Mouse (Mus musculus) heart, embryonic 16.5 days (tissue): ENCODE data around the gene Saa2. TPM values are rescaled to one million over a fixed set of nuclear protein-coding genes. Genes with fewer than 3 reads are reported as not detected.
"Not testable (repeated sequence)": the region's sequence is repeated elsewhere in the genome, so short reads cannot be mapped to it uniquely, and the experiment has no call there.

Source experiments
- ATAC-seq: fragments of 200-750 bp; cut with Nextera tagmentation; replicated peaks from 2 replicates; pipeline ENCODE4 v1.8.0; 2017; ENCODE audit warnings: moderate number of reproducible peaks; ENCODE audit not compliant: insufficient read depth, low FRiP score; ENCODE audit errors: extremely low read depth
- H3K27ac ChIP-seq: fragments of 300-500 bp; sonication (generic); 2 replicates; pipeline ENCODE4 v1.5.1; 2014; ENCODE audit warnings: mild to moderate bottlenecking, low read length, control low read depth, moderate library complexity
- H3K27me3 ChIP-seq: fragments of 300-500 bp; sonication (generic); 2 replicates; pipeline ENCODE4 v1.6.1; 2014; ENCODE audit warnings: low read length, mixed read lengths; ENCODE audit not compliant: control insufficient read depth, insufficient read depth
- H3K36me3 ChIP-seq: fragments of 300-500 bp; sonication (generic); 2 replicates; pipeline ENCODE4 v1.6.1; 2014; ENCODE audit not compliant: control insufficient read depth, insufficient read depth
- H3K4me1 ChIP-seq: fragments of 300-500 bp; sonication (generic); 2 replicates; pipeline ENCODE4 v1.6.1; 2014; ENCODE audit warnings: low read length, mixed read lengths; ENCODE audit not compliant: control insufficient read depth, insufficient read depth
- H3K4me2 ChIP-seq: fragments of 300-500 bp; sonication (generic); 2 replicates; pipeline ENCODE4 v1.6.1; 2014; ENCODE audit warnings: low read depth, mild to moderate bottlenecking, control low read depth, low read length
- H3K4me3 ChIP-seq: fragments of 300-500 bp; sonication (generic); 2 replicates; pipeline ENCODE4 v1.5.1; 2014; ENCODE audit warnings: mild to moderate bottlenecking, control low read depth, low read length
- H3K9ac ChIP-seq: fragments of 300-500 bp; sonication (generic); 2 replicates; pipeline ENCODE4 v1.6.1; 2014; ENCODE audit warnings: low read length, control low read depth
- H3K9me3 ChIP-seq: fragments of 300-500 bp; sonication (generic); replicated peaks from 2 replicates; pipeline ENCODE4 v1.6.1; 2016; ENCODE audit warnings: low read length; ENCODE audit not compliant: control insufficient read depth
- WGBS: fragments of 180-500 bp; shearing (Covaris S2); extraction: QIAGEN DNeasy Blood & Tissue Kit; methylation state at CpG from one replicate; pipeline ENCODE4 v1.1.7; 2014; 5-methylcytosine and 5-hydroxymethylcytosine counted together
- polyA plus RNA-seq: library from polyadenylated mRNA; unstranded; fragments of >200 nt; fragmentation: Nextera tagmentation; extraction: Ambion mirVana; gene quantifications from 2 replicates; pipeline ENCODE4 v1.2.1, GENCODE M21; 2015

Gene Saa2
- polyA plus RNA-seq, 1 experiment from 2014 or later, result not detected

DNA sequence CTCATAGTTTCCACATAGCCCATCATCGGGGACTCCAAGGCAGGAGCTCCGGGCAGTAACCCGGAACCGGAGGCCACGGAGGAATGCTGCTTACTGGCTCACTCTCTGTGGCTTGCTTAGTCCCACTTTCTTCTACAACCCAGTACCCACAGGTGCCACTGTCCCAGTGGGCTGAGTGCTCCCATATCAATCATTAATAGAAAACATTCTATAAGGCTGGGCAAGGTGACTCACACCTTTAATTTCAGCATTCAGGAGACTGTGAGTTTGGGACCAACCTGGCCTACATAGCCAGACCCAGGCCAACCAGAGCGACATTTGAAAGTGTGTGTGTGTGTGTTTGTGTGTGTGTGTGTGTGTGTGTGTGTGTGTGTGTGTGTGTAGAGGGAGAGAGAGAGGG lies 28.2 kb upstream of the Saa2 start:
- 88% methylated on average over 6 of the region's 6 CpGs for WGBS
- no peaks in the 10 kb centered on the region for H3K9me3 ChIP-seq
- H3K27ac ChIP-seq, result no peak overlapping the region
- H3K4me1 ChIP-seq, result no peaks in the 10 kb centered on the region
- no peak overlapping the region for H3K4me3 ChIP-seq
- H3K4me2 ChIP-seq, result no peak overlapping the region
- H3K9ac ChIP-seq, result no peak overlapping the region
- no peak for ATAC-seq
- H3K27me3 ChIP-seq, result 0 out of 2 replicates have a peak, but pooled peaks cover 3% of the 10 kb centered on the region
- H3K36me3 ChIP-seq, result no peaks in the 10 kb centered on the region

- Histone ChIP-seq H3K4me2 (no peak overlapping the region), H3K9me3 (no peaks in the 10 kb centered on the region), H3K27me3 (0 out of 2 replicates have a peak, but pooled peaks cover 3% of the 10 kb centered on the region), H3K9ac (no peak overlapping the region), H3K27ac (no peak overlapping the region), H3K4me3 (no peak overlapping the region), H3K4me1 (no peaks in the 10 kb centered on the region), H3K36me3 (no peaks in the 10 kb centered on the region)
- 68% methylated on average over 3 of the region's 3 CpGs for WGBS
- no peak for ATAC-seq
These were observed 27.7 kb upstream of the Saa2 start for GRCm38 (mm10) chr7:46723849-46724248.

- no peaks in the 10 kb centered on the region for H3K27me3 ChIP-seq
- WGBS, result 77% methylated on average over 5 of the region's 5 CpGs
- no peak overlapping the region for H3K27ac ChIP-seq
- H3K9me3 ChIP-seq, result no peaks in the 10 kb centered on the region
- no peaks in the 10 kb centered on the region for H3K4me1 ChIP-seq
- ATAC-seq, result no peak
- no peaks in the 10 kb centered on the region for H3K36me3 ChIP-seq
- H3K4me3 ChIP-seq, result no peak overlapping the region
- no peak overlapping the region for H3K4me2 ChIP-seq
- H3K9ac ChIP-seq, result no peak overlapping the region
These were observed 27.2 kb upstream of the Saa2 start for GRCm38 (mm10) chr7:46724396-46724795.

- 74% methylated on average over 1 of the region's 1 CpGs for WGBS
- ATAC-seq, result no peak
- Histone ChIP-seq H3K36me3 (no peaks in the 10 kb centered on the region), H3K9me3 (no peaks in the 10 kb centered on the region), H3K27me3 (no peaks in the 10 kb centered on the region), H3K9ac (no peak overlapping the region), H3K4me2 (no peak overlapping the region), H3K4me3 (no peak overlapping the region), H3K4me1 (no peaks in the 10 kb centered on the region), H3K27ac (no peak overlapping the region)
These were observed 24.0 kb upstream of the Saa2 start for GRCm38 (mm10) chr7:46727584-46727983.

GRCm38 (mm10) chr7:46732458-46732857 lies 19.1 kb upstream of the Saa2 start, which contains the start of gene Saa4:
Gene Saa4 (minus strand): TSS chr7:46732603.
- H3K4me1 ChIP-seq, result no peaks in the 10 kb centered on the region
- WGBS, result 80% methylated on average over 4 of the region's 4 CpGs
- no peak for ATAC-seq
- no peaks in the 10 kb centered on the region for H3K36me3 ChIP-seq
- H3K9me3 ChIP-seq, result no peaks in the 10 kb centered on the region
- H3K4me2 ChIP-seq, result no peak within 1 kb of the TSS
- H3K27ac ChIP-seq, result no peak within 1 kb of the TSS
- no peak within 1 kb of the TSS for H3K9ac ChIP-seq
- H3K4me3 ChIP-seq, result no peak within 1 kb of the TSS
- no peaks in the 10 kb centered on the region for H3K27me3 ChIP-seq

GRCm38 (mm10) chr7:46734983-46735382 lies 16.6 kb upstream of the Saa2 start:
- Histone ChIP-seq H3K4me2 (no peak overlapping the region), H3K4me1 (no peaks in the 10 kb centered on the region), H3K4me3 (no peak overlapping the region), H3K27me3 (no peaks in the 10 kb centered on the region), H3K36me3 (no peaks in the 10 kb centered on the region), H3K9me3 (no peaks in the 10 kb centered on the region), H3K9ac (no peak overlapping the region), H3K27ac (no peak overlapping the region)
- ATAC-seq, result no peak
- WGBS, result 61% methylated on average over 2 of the region's 2 CpGs

DNA sequence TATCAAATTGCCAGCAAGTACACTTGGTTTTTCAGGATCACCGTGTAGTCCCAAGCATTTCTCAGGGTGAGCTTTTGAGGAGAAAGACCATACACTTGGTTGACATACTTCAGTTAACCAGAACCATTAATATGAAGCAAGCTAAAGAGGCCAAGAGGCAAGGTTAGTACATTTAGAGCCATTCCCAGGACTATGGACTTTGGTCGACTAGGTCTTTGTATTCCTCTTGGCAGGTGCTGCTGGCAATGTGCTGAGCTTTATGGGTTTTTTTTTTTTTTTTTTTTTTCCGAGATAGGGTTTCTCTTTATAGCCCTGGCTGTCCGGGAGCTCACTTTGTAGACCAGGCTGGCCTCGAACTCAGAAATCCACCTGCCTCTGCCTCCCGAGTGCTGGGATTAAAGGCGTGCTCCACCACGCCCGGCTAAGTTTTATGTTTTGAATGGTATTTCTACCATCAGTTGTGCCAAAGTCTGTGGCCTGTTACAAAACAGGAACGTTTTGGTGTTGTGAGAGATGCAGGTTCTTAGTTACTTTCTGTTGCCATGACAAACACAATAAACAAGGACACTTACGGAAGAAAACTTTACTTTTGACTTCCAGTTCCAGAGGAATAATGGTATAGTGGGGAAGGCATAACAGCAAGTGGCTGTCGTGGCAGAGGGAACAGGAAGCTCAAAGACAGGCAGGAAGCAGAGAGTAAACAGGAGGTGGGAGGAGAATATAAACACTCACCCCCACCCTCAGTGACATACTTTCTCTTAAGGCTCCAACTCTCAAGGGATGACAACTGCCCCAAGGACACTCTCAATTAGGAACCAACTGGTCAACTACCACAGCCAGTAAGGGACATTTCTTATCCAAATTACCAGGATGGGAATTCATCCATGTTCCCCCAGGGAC lies 12.8 kb upstream of the Saa2 start:
- Histone ChIP-seq H3K27me3 (no peaks in the 10 kb centered on the region), H3K4me2 (no peak overlapping the region), H3K9ac (no peak overlapping the region), H3K9me3 (no peaks in the 10 kb centered on the region), H3K4me1 (no peaks in the 10 kb centered on the region), H3K36me3 (no peaks in the 10 kb centered on the region), H3K4me3 (no peak overlapping the region), H3K27ac (no peak overlapping the region)
- 67% methylated on average over 12 of the region's 12 CpGs for WGBS
- ATAC-seq, result no peak

- not testable (repeated sequence) for ATAC-seq, H3K4me3 ChIP-seq, H3K27me3 ChIP-seq, H3K9ac ChIP-seq, H3K27ac ChIP-seq, H3K9me3 ChIP-seq, H3K36me3 ChIP-seq, H3K4me1 ChIP-seq, H3K4me2 ChIP-seq
- WGBS, result 73% methylated on average over 5 of the region's 5 CpGs
These were observed 11.5 kb upstream of the Saa2 start for GRCm38 (mm10) chr7:46740041-46740440.

DNA sequence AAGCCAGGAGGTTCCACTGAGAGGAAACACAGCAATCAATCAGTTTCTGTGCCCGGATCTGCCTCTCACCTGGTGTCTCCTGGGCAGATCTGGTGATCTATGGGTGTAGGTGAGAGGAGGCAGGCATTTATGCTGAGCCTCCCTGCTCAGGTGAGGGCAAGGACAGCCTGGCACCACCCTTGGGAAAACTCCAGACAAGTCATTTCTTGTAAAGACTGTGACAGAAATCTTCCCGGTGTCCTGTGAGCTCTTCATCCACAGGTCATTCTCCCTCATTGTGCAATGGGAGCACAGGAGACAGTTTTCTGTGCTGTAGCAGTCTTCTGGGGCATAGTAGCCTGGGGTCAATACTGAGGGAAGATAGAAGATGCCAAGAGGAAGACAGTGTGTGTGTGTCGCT lies 8.7 kb upstream of the Saa2 start, which contains the start of gene Saa1:
Gene Saa1, minus strand, starts transcription at position 101 of the 400 bp plus-strand sequence.
- H3K9me3 ChIP-seq, H3K36me3 ChIP-seq, H3K9ac ChIP-seq, H3K4me3 ChIP-seq, ATAC-seq, H3K4me2 ChIP-seq, H3K4me1 ChIP-seq, H3K27ac ChIP-seq, H3K27me3 ChIP-seq: not testable (repeated sequence)
- 63% methylated on average over 3 of the region's 3 CpGs for WGBS
